ENCODE assay signal across 8 mouse cellular contexts in the genomic region with DNA sequence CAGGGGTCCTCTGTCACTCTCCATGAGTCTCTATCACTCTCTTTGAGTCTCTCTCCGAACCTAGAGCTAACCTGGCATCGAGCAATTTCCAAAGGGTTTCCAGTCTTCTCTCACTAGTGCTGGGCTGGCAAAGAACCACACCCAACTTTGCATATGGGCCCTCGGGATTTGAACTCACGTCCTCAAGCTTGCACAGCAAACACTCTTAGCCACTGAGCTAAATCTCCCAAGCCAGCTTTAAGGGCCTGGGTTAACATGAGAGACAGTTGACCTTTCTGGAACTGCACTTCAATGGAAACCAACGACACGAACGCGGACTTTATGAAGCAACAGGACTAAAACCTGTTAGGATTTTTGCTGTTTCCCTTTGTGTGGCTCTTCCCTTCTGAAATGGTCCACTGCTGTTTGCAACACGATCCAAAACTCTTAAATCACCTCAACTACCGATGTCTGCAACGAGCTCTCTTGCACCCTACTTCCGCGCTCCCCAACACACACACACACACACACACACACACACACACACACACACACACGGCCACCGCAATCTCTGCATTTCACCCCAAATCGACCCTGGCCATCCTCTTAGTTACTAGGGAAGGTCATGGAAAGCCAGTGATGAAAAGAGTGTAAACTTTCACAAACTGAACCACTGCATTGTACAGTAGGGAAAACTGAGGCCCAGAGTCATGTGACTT. TPM values are rescaled to one million over a fixed set of nuclear protein-coding genes. Genes with fewer than 3 reads are reported as not detected.
A peak's percentile ranks its signal among the peaks of the same experiment; 100 is the strongest.
DNase-seq lines count a peak whose midpoint lies in the region; ATAC-seq and TF ChIP-seq lines count a peak whose summit lies in the region.

No protein-coding gene starts in this region.

- WGBS in forebrain, embryonic 11.5 days, result 88% methylated on average over 16 of the region's 16 CpGs
- 87% methylated on average over 16 of the region's 16 CpGs for WGBS in forebrain, embryonic 14.5 days
- WGBS in hindbrain, embryonic 10.5 days, result 90% methylated on average over 16 of the region's 16 CpGs
- WGBS in lung, postnatal 0 days, result 28% methylated on average over 16 of the region's 16 CpGs

- no peak for DNase-seq in forebrain, embryonic 11.5 days (ENCODE audit: low spot score)
- no peak for DNase-seq in forebrain, embryonic 14.5 days (ENCODE audit: low spot score)
- no peak for DNase-seq in hindbrain, embryonic 10.5 days (ENCODE audit: low spot score)
- DNase-seq in lung, postnatal 0 days (ENCODE audit: low spot score), result peak; percentile 57
- DNase-seq in cerebellum, postnatal 14 days, result no peak
- DNase-seq in ovary, postnatal 10 days (ENCODE audit: low spot score), result no peak
- no peak for DNase-seq in c-Kit-positive CD71-positive TER-119-positive erythroid progenitor cells, embryonic 14.5 days (ENCODE audit: low spot score)

- 0 out of 2 replicates have a peak, but pooled peaks cover 3% of the 10 kb centered on the region for H3K27me3 ChIP-seq in forebrain, embryonic 11.5 days (ENCODE audit: control insufficient read depth, insufficient read depth, low read length)
- H3K27me3 ChIP-seq in forebrain, embryonic 14.5 days (replicated peaks; ENCODE audit: control insufficient read depth, insufficient read depth, low read length), result peaks cover 17% of the 10 kb centered on the region
- no peaks in the 10 kb centered on the region for H3K27me3 ChIP-seq in C2C12 (ENCODE audit: control insufficient read depth, insufficient read depth, insufficient read length)
- H3K27me3 ChIP-seq in hindbrain, embryonic 10.5 days (ENCODE audit: insufficient read depth, poor library complexity, severe bottlenecking), result peaks cover 35% of the 10 kb centered on the region
- H3K27me3 ChIP-seq in lung, postnatal 0 days (replicated peaks; ENCODE audit: insufficient read depth, low read length), result no peaks in the 10 kb centered on the region

- peaks cover 63% of the 10 kb centered on the region for H3K79me2 ChIP-seq in C2C12 (ENCODE audit: control insufficient read depth, insufficient read depth)

- no peaks in the 10 kb centered on the region for H3K36me3 ChIP-seq in forebrain, embryonic 11.5 days (ENCODE audit: control insufficient read depth, insufficient read depth, low read length)
- no peaks in the 10 kb centered on the region for H3K36me3 ChIP-seq in forebrain, embryonic 14.5 days (ENCODE audit: control insufficient read depth, insufficient read depth, low read length)
- H3K36me3 ChIP-seq in C2C12 (ENCODE audit: control insufficient read depth, insufficient read depth), result no peaks in the 10 kb centered on the region
- no peaks in the 10 kb centered on the region for H3K36me3 ChIP-seq in hindbrain, embryonic 10.5 days
- no peaks in the 10 kb centered on the region for H3K36me3 ChIP-seq in lung, postnatal 0 days (ENCODE audit: insufficient read depth, low read length)

- no peaks in the 10 kb centered on the region for H3K9me3 ChIP-seq in forebrain, embryonic 11.5 days (ENCODE audit: control insufficient read depth, low read length)
- no peaks in the 10 kb centered on the region for H3K9me3 ChIP-seq in forebrain, embryonic 14.5 days (replicated peaks; ENCODE audit: control insufficient read depth, low read length)
- no peaks in the 10 kb centered on the region for H3K9me3 ChIP-seq in hindbrain, embryonic 10.5 days
- no peaks in the 10 kb centered on the region for H3K9me3 ChIP-seq in lung, postnatal 0 days (ENCODE audit: low read length)

- peaks cover 43% of the 10 kb centered on the region for H3K79me3 ChIP-seq in C2C12 (ENCODE audit: low read depth)

- no peak overlapping the region for H3K27ac ChIP-seq in forebrain, embryonic 11.5 days (ENCODE audit: low read depth, low read length)
- H3K27ac ChIP-seq in forebrain, embryonic 14.5 days (ENCODE audit: low read depth, low read length), result no peak overlapping the region
- H3K27ac ChIP-seq in hindbrain, embryonic 10.5 days, result 0 out of 2 replicates have a peak overlapping the region, but pooled peaks have one; percentile 92
- H3K27ac ChIP-seq in lung, postnatal 0 days (ENCODE audit: low read length), result peak overlapping the region; percentile 100

- no peak for TF ChIP-seq CTCF in C2C12 (IDR thresholded peaks at IDR 0.05; ENCODE audit: control insufficient read depth, insufficient read depth, insufficient read length)
- no peak for TF ChIP-seq CTCF in lung, postnatal 0 days (IDR thresholded peaks at IDR 0.05)

- no peak for ATAC-seq in forebrain, embryonic 11.5 days (replicated peaks; ENCODE audit: low FRiP score)
- no peak for ATAC-seq in forebrain, embryonic 14.5 days
- no peak for ATAC-seq in lung, postnatal 0 days

- no peaks in the 10 kb centered on the region for H3K4me1 ChIP-seq in forebrain, embryonic 11.5 days (replicated peaks; ENCODE audit: control insufficient read depth, insufficient read depth, low read length)
- H3K4me1 ChIP-seq in forebrain, embryonic 14.5 days (ENCODE audit: control insufficient read depth, insufficient read depth, low read length), result no peaks in the 10 kb centered on the region
- peaks cover 38% of the 10 kb centered on the region for H3K4me1 ChIP-seq in hindbrain, embryonic 10.5 days (replicated peaks)
- H3K4me1 ChIP-seq in lung, postnatal 0 days (ENCODE audit: insufficient read depth, low read depth, low read length), result peaks cover 14% of the 10 kb centered on the region

- H3ac ChIP-seq in C2C12 (ENCODE audit: control insufficient read depth, insufficient read length, low read depth), result no peak overlapping the region

- no peak for TF ChIP-seq EP300 in lung, postnatal 0 days (IDR thresholded peaks at IDR 0.05)

- H3K4me3 ChIP-seq in forebrain, embryonic 11.5 days (ENCODE audit: low read depth, low read length), result peak overlapping the region; percentile 61; the same call in 1 of the 2 replicates
- H3K4me3 ChIP-seq in forebrain, embryonic 14.5 days (ENCODE audit: low read depth, low read length), result no peak overlapping the region
- H3K4me3 ChIP-seq in C2C12 (ENCODE audit: insufficient read depth, poor library complexity, severe bottlenecking), result peak overlapping the region; percentile 65
- H3K4me3 ChIP-seq in hindbrain, embryonic 10.5 days, result peak overlapping the region; percentile 80
- H3K4me3 ChIP-seq in lung, postnatal 0 days (ENCODE audit: low read depth, low read length), result peak overlapping the region; percentile 97

- no peak overlapping the region for H3K9ac ChIP-seq in forebrain, embryonic 11.5 days (ENCODE audit: low read length)
- H3K9ac ChIP-seq in forebrain, embryonic 14.5 days (ENCODE audit: low read length), result no peak overlapping the region
- H3K9ac ChIP-seq in lung, postnatal 0 days (replicated peaks; ENCODE audit: low read depth), result peak overlapping the region; percentile 99

- H3K4me2 ChIP-seq in forebrain, embryonic 11.5 days (ENCODE audit: low read depth, low read length, severe bottlenecking), result no peak overlapping the region
- no peak overlapping the region; the same call in 1 of the 2 replicates for H3K4me2 ChIP-seq in forebrain, embryonic 14.5 days (ENCODE audit: low read length)
- H3K4me2 ChIP-seq in lung, postnatal 0 days (replicated peaks; ENCODE audit: low read depth, low read length), result peak overlapping the region; percentile 61

TF ChIP-seq in C2C12, 6 proteins besides CTCF, POLR2A, EP300 and RAD21:
- TF ChIP-seq USF1 (IDR thresholded peaks at IDR 0.05; ENCODE audit: low read depth) (peak; percentile 41), MAX (IDR thresholded peaks at IDR 0.05) (no peak)

RNA-seq across cellular contexts. Expression of gene Tgfbr2, which starts 1.5 kb away (rescaled TPM):
- polyA plus RNA-seq in forebrain, embryonic 11.5 days (2014; fragmentation: Nextera tagmentation; extraction: Ambion mirVana), result 8.1 and 8.7 TPM in 2 replicates
- 5.5 and 7.7 TPM in 2 replicates for polyA plus RNA-seq in forebrain, embryonic 14.5 days (2014; fragmentation: Nextera tagmentation; extraction: Ambion mirVana)
- 15.3 TPM for polyA plus RNA-seq in C2C12 (2012; fragmentation: generic; extraction: Trizol)
- 8.3 and 8.4 TPM in 2 replicates for polyA plus RNA-seq in hindbrain, embryonic 10.5 days (2016; fragmentation: Nextera tagmentation; extraction: Ambion mirVana)
- polyA plus RNA-seq in lung, postnatal 0 days (2015; fragmentation: Nextera tagmentation; extraction: Ambion mirVana), result 62.2 and 68.0 TPM in 2 replicates

Comparison
In these comparisons a context has a peak if more than half of its experiments do, and no peak if none do; other contexts are left out.
1. H3K27ac ChIP-seq: peak in hindbrain, embryonic 10.5 days (single experiment) and lung, postnatal 0 days (single experiment); none in forebrain, embryonic 11.5 days (single experiment) and forebrain, embryonic 14.5 days (single experiment).